Mouse (Mus musculus) spleen, adult 2 months (tissue): ENCODE data around the gene Rhoc.

ENCODE experiments used
- CTCF ChIP-seq: fragments of 200-500 bp; IDR thresholded peaks from 2 replicates; pipeline ENCODE4 v1.5.1; 2011; ENCODE audit warnings: mild to moderate bottlenecking, inconsistent platforms; ENCODE audit not compliant: insufficient read depth, insufficient read length, insufficient replicate concordance; ENCODE audit errors: extremely low read depth
- POLR2A ChIP-seq: fragments of 200-500 bp; IDR thresholded peaks from 2 replicates; pipeline ENCODE4 v1.6.1; 2011; ENCODE audit warnings: low read depth, low read length, inconsistent platforms

GRCm38 (mm10) chr3:104800681-104801080, 12.5 kb downstream of the Rhoc start:
- no peak for TF ChIP-seq CTCF
- no peak for TF ChIP-seq POLR2A
